Mouse (Mus musculus) C2C12 (cell line): Measurements from ENCODE around the gene Erbb4.

ENCODE experiments used
- CTCF ChIP-seq: IDR thresholded peaks from one replicate; pipeline ENCODE4 v1.5.1; 2011; ENCODE audit not compliant: control insufficient read depth, insufficient read depth, insufficient read length
- USF1 ChIP-seq: IDR thresholded peaks from one replicate; pipeline ENCODE4 v1.6.1; 2011; ENCODE audit warnings: low read depth, mild to moderate bottlenecking, control low read depth, moderate library complexity

DNA sequence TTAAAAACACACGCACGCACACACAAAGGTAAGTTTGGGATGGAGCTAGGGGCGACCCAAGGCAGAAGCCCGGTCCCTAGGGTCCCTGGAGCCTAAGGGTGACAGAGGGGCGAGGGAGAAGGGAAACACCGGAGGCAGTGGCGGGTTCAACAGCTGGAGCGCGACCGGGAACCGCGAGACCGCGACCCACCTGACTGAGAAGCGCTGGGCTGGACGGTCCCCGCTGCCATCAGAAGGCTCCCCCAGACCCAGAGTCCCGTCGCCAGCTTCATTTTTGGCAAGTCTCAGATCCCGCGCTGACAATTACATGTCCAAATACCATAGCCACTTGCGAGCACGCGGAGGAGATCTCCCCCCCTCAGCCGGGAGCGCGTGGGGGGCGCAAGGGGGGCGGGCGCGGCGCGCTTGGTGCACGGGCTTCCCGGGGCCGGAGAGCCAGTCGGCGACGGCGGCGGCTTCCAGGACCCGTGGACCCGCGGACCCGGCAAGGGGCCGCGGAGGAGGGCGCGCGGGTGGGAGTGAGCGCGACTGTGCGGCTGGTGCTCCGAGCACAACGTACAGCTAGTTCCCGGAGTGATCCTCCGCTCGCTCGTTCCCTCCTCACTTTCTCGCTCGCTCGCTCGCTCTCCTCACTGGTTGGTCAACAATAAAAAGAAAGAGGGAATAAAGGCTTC is at the start of gene Erbb4:
- TF ChIP-seq CTCF (no peak), USF1 (no peak)
